Mouse (Mus musculus): Measurements from ENCODE around the gene Klf12. TPM values are rescaled to one million over a fixed set of nuclear protein-coding genes. Genes with fewer than 3 reads are reported as not detected.

The Klf12 gene
- polyA plus RNA-seq, 1 experiment: 1.4 TPM

DNA sequence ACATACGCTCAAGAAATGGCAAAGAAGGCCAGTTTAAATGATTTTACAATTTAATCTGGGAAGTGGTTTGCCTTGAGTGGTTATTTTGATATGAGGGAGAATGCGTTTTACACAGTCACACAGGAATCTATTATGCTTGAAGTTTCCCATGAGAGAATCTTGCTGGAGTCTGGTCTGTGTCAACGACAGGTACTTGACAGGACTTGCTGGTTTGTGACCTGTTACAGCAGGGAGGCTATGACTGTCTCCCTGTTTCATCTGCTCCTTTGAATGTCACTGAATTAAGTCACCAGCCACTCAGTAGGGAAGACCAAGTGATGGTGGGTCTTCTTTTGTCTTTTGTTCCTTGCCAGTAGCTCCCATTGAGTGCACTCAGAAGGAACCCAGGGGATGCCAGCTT lies 385.6 kb downstream of the Klf12 start:
- Histone ChIP-seq H3K27me3 (ENCODE audit: control insufficient read depth, insufficient read depth, insufficient read length) (no peaks in the 10 kb centered on the region), H3K79me2 (ENCODE audit: control insufficient read depth, insufficient read depth) (no peaks in the 10 kb centered on the region)

GRCm38 (mm10) chr14:99894708-99895383 lies 389.6 kb downstream of the Klf12 start:
- TF ChIP-seq POLR2A (IDR thresholded peaks at IDR 0.05; ENCODE audit: insufficient read length, low read depth): no peak

More for the DNA sequence above, 385.6 kb downstream of the Klf12 start:
- TF ChIP-seq POLR2AphosphoS2 (IDR thresholded peaks at IDR 0.05; ENCODE audit: insufficient read length, low read depth) (no peak), POLR2A (IDR thresholded peaks at IDR 0.05; ENCODE audit: insufficient read length, low read depth) (no peak), SRF (IDR thresholded peaks at IDR 0.05; ENCODE audit: control insufficient read depth, insufficient read length, low read depth) (no peak), E2F4 (IDR thresholded peaks at IDR 0.05; ENCODE audit: insufficient read depth) (no peak), TCF12 (IDR thresholded peaks at IDR 0.05; ENCODE audit: insufficient read depth, poor library complexity, severe bottlenecking) (no peak), REST (IDR thresholded peaks at IDR 0.05; ENCODE audit: insufficient read depth, insufficient read length) (no peak), TCF3 (IDR thresholded peaks at IDR 0.05; ENCODE audit: insufficient read length, low read depth) (no peak), MYOD1 (IDR thresholded peaks at IDR 0.05; ENCODE audit: control insufficient read depth in 1 of 3, insufficient read length in 2 of 3, low read depth in 2 of 3) (no peak), MYOG (IDR thresholded peaks at IDR 0.05; ENCODE audit: control insufficient read depth in 1 of 3, insufficient read depth in 1 of 3, insufficient read length in 2 of 3, low read depth in 2 of 3) (no peak), MAX (IDR thresholded peaks at IDR 0.05; ENCODE audit: low read depth) (no peak), CEBPB (IDR thresholded peaks at IDR 0.05; ENCODE audit: insufficient read depth, poor library complexity, severe bottlenecking) (no peak), USF1 (IDR thresholded peaks at IDR 0.05; ENCODE audit: low read depth) (no peak)
- H3K36me3 ChIP-seq (ENCODE audit: control insufficient read depth, insufficient read depth): no peaks in the 10 kb centered on the region
- no peak overlapping the region for H3ac ChIP-seq (ENCODE audit: control insufficient read depth, insufficient read length)
- H3K4me2 ChIP-seq (ENCODE audit: low read depth): no peak overlapping the region
- no peak overlapping the region for H3K4me3 ChIP-seq

DNA sequence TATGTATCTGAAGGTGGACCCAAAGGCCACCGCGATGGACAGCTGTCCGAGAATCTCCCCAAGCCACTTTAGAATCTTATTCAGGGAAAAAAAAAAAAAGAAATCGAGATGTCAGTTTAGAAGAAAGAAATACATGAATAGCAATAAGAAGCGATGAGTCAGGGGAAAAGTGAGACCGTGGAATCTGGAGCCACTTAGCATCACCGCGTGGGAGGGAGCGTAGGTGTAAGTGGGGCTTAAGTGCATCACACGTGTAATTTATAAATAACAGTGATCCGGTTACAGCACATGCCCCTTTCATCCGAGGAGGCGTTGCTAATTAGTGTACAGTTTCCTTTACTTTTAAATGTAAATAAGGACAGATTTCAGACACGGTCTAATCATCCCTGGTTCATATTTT lies 390.4 kb downstream of the Klf12 start:
- no peak overlapping the region for H3K4me3 ChIP-seq
- H3K79me2 ChIP-seq (ENCODE audit: control insufficient read depth, insufficient read depth): no peaks in the 10 kb centered on the region
- no peaks in the 10 kb centered on the region for H3K36me3 ChIP-seq (ENCODE audit: control insufficient read depth, insufficient read depth)
- H3ac ChIP-seq (ENCODE audit: control insufficient read depth, insufficient read length): no peak overlapping the region
- no peaks in the 10 kb centered on the region for H3K27me3 ChIP-seq (ENCODE audit: control insufficient read depth, insufficient read depth, insufficient read length)
- TF ChIP-seq MAX (IDR thresholded peaks at IDR 0.05; ENCODE audit: low read depth): no peak
- TF ChIP-seq E2F4 (IDR thresholded peaks at IDR 0.05; ENCODE audit: insufficient read depth): no peak
- TF ChIP-seq POLR2A (IDR thresholded peaks at IDR 0.05; ENCODE audit: insufficient read length, low read depth): no peak
- TF ChIP-seq TCF12 (IDR thresholded peaks at IDR 0.05; ENCODE audit: insufficient read depth, poor library complexity, severe bottlenecking): no peak
- no peak for TF ChIP-seq MYOG (IDR thresholded peaks at IDR 0.05; ENCODE audit: control insufficient read depth in 1 of 3, insufficient read depth in 1 of 3, insufficient read length in 2 of 3, low read depth in 2 of 3)
- TF ChIP-seq SRF (IDR thresholded peaks at IDR 0.05; ENCODE audit: control insufficient read depth, insufficient read length, low read depth): no peak
- TF ChIP-seq USF1 (IDR thresholded peaks at IDR 0.05; ENCODE audit: low read depth): no peak
- no peak for TF ChIP-seq POLR2AphosphoS2 (IDR thresholded peaks at IDR 0.05; ENCODE audit: insufficient read length, low read depth)
- TF ChIP-seq CEBPB (IDR thresholded peaks at IDR 0.05; ENCODE audit: insufficient read depth, poor library complexity, severe bottlenecking): no peak
- TF ChIP-seq REST (IDR thresholded peaks at IDR 0.05; ENCODE audit: insufficient read depth, insufficient read length): no peak
- TF ChIP-seq MYOD1 (IDR thresholded peaks at IDR 0.05; ENCODE audit: control insufficient read depth in 1 of 3, insufficient read length in 2 of 3, low read depth in 2 of 3): no peak
- no peak for TF ChIP-seq TCF3 (IDR thresholded peaks at IDR 0.05; ENCODE audit: insufficient read length, low read depth)
- H3K4me2 ChIP-seq (ENCODE audit: low read depth): peak overlapping the region; percentile 32

More at GRCm38 (mm10) chr14:99894708-99895383, 389.6 kb downstream of the Klf12 start:
- H3K36me3 ChIP-seq (ENCODE audit: control insufficient read depth, insufficient read depth): no peaks in the 10 kb centered on the region
- H3K79me2 ChIP-seq (ENCODE audit: control insufficient read depth, insufficient read depth): no peaks in the 10 kb centered on the region
- no peak overlapping the region for H3K4me2 ChIP-seq (ENCODE audit: low read depth)
- no peaks in the 10 kb centered on the region for H3K27me3 ChIP-seq (ENCODE audit: control insufficient read depth, insufficient read depth, insufficient read length)
- H3ac ChIP-seq (ENCODE audit: control insufficient read depth, insufficient read length): no peak overlapping the region
- no peak overlapping the region for H3K4me3 ChIP-seq

DNA sequence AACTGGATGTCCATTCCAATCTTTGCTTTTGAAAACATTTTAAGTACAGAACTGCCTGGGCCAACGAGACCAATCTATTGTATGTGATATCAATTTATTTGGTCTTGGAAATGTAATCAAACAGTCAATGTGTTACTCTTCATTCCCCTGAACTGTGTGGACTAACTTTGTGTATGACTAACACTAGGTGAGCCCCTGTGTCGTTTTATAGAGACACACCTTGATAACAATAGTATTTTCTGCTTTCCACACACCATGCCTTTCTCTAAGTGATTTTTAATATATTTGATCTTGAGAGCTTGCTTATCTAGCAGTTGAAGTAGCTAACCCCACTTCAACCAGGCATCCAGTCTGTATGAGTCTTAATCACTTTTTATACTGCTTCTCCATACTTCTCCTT lies 398.0 kb downstream of the Klf12 start:
- no peak for TF ChIP-seq MAX (IDR thresholded peaks at IDR 0.05; ENCODE audit: low read depth)
- TF ChIP-seq SRF (IDR thresholded peaks at IDR 0.05; ENCODE audit: control insufficient read depth, insufficient read length, low read depth): no peak
- no peak for TF ChIP-seq TCF3 (IDR thresholded peaks at IDR 0.05; ENCODE audit: insufficient read length, low read depth)
- no peak for TF ChIP-seq REST (IDR thresholded peaks at IDR 0.05; ENCODE audit: insufficient read depth, insufficient read length)
- H3K36me3 ChIP-seq (ENCODE audit: control insufficient read depth, insufficient read depth): no peaks in the 10 kb centered on the region
- no peak overlapping the region for H3K4me3 ChIP-seq
- H3ac ChIP-seq (ENCODE audit: control insufficient read depth, insufficient read length): no peak overlapping the region
- no peaks in the 10 kb centered on the region for H3K27me3 ChIP-seq (ENCODE audit: control insufficient read depth, insufficient read depth, insufficient read length)
- H3K79me2 ChIP-seq (ENCODE audit: control insufficient read depth, insufficient read depth): no peaks in the 10 kb centered on the region
- no peak overlapping the region for H3K4me2 ChIP-seq (ENCODE audit: low read depth)

DNA sequence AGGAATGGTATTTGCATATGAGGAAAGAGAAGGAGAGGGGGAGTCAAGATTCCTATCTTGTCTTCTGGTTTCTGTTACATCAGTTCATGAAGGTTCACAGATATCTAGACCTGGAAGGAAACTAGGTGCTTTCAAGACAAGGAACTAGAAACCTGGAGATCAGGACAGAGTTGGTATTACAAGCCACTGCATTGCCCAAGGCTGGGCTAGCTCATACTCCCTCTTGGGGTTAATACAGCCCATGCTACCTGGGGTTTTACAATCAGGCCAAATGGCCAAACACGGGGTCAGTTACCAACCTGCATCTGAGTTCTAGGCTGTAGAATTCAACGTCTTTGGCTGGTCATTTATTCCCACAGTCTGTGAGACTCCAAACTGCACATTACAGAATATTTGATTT lies 398.9 kb downstream of the Klf12 start:
- TF ChIP-seq CEBPB (IDR thresholded peaks at IDR 0.05; ENCODE audit: insufficient read depth, poor library complexity, severe bottlenecking) (no peak), TCF3 (IDR thresholded peaks at IDR 0.05; ENCODE audit: insufficient read length, low read depth) (no peak), TCF12 (IDR thresholded peaks at IDR 0.05; ENCODE audit: insufficient read depth, poor library complexity, severe bottlenecking) (no peak), SRF (IDR thresholded peaks at IDR 0.05; ENCODE audit: control insufficient read depth, insufficient read length, low read depth) (no peak), POLR2AphosphoS2 (IDR thresholded peaks at IDR 0.05; ENCODE audit: insufficient read length, low read depth) (no peak), REST (IDR thresholded peaks at IDR 0.05; ENCODE audit: insufficient read depth, insufficient read length) (no peak), MYOG (IDR thresholded peaks at IDR 0.05; ENCODE audit: control insufficient read depth in 1 of 3, insufficient read depth in 1 of 3, insufficient read length in 2 of 3, low read depth in 2 of 3) (no peak), USF1 (IDR thresholded peaks at IDR 0.05; ENCODE audit: low read depth) (no peak), MAX (IDR thresholded peaks at IDR 0.05; ENCODE audit: low read depth) (no peak), E2F4 (IDR thresholded peaks at IDR 0.05; ENCODE audit: insufficient read depth) (no peak), POLR2A (IDR thresholded peaks at IDR 0.05; ENCODE audit: insufficient read length, low read depth) (no peak), MYOD1 (IDR thresholded peaks at IDR 0.05; ENCODE audit: control insufficient read depth in 1 of 3, insufficient read length in 2 of 3, low read depth in 2 of 3) (no peak)

More for the DNA sequence above, 398.9 kb downstream of the Klf12 start:
- H3K36me3 ChIP-seq (ENCODE audit: control insufficient read depth, insufficient read depth): no peaks in the 10 kb centered on the region
- H3K4me2 ChIP-seq (ENCODE audit: low read depth): no peak overlapping the region
- H3ac ChIP-seq (ENCODE audit: control insufficient read depth, insufficient read length): no peak overlapping the region
- no peaks in the 10 kb centered on the region for H3K79me2 ChIP-seq (ENCODE audit: control insufficient read depth, insufficient read depth)
- H3K27me3 ChIP-seq (ENCODE audit: control insufficient read depth, insufficient read depth, insufficient read length): no peaks in the 10 kb centered on the region
- H3K4me3 ChIP-seq: no peak overlapping the region
